10 mouse cellular contexts compared by ENCODE assay signal in the genomic region with DNA sequence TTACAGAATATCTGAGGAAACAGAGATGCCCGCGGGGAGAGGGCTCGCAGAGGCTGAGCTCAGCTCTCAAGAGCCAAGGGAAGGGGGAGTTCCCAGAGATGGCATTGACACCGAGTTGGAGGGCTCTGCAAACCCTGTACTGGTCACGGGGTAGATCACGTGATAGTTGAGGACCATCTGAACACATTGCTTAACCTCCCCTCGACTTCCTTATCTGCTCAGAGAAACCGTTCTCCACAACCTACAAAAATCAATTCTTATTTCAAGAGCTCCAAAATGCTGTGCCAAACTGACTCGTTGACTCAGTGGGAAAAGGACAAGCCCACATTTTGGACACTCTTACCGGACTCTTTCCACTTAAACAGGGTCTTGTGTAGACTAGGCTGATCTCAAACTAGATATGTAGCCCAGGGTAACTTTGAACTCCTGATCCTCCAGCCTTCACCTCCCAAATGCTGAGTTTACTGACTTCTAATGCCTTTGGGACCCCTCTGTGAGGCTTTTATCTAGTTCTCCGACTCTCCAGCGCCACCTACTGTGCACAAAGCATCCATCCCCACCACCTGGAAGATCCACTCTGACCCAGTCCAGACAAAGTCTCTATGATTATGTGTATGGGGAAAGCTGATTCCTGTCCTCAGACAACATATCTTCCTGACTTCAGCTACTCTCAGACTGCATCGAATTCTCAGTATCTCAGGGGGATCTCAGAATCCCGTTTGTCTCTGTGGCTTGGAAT. TPM values are rescaled to one million over a fixed set of nuclear protein-coding genes. Genes with fewer than 3 reads are reported as not detected.
DNase-seq lines count a peak whose midpoint lies in the region; ATAC-seq and TF ChIP-seq lines count a peak whose summit lies in the region.
"Had no signal": no experiment of that assay in that cellular context is flagged by ENCODE, and none has a peak within 500 bp of the region (broad histone marks: within the 10 kb centered on the region; RNA-seq: fewer than 3 reads in every experiment).

No protein-coding gene starts in this region.

- TF ChIP-seq CTCF in ES-Bruce4 (IDR thresholded peaks at IDR 0.05; ENCODE audit: low read depth, low read length), result peak; percentile 74

- 59% methylated on average over 14 of the region's 14 CpGs for WGBS in kidney, embryonic 16.5 days
- WGBS in midbrain, embryonic 16.5 days, result 63% methylated on average over 14 of the region's 14 CpGs

- no peak overlapping the region for H3K27ac ChIP-seq in kidney, embryonic 16.5 days (ENCODE audit: low read length)
- no peak overlapping the region for H3K27ac ChIP-seq in ES-Bruce4 (ENCODE audit: insufficient read depth, low read length)
- H3K27ac ChIP-seq in brown adipose tissue, adult 24 weeks (replicated peaks; ENCODE audit: low read depth, low read length), result 0 out of 2 replicates have a peak overlapping the region, but pooled peaks have one; percentile 21
- no peak overlapping the region for H3K27ac ChIP-seq in midbrain, embryonic 16.5 days (ENCODE audit: low read length)
- H3K27ac ChIP-seq: macrophage had no signal

- ATAC-seq in kidney, embryonic 16.5 days (ENCODE audit: low FRiP score, low TSS enrichment), result no peak
- peak; percentile 56; the same call in 1 of the 2 replicates for ATAC-seq in midbrain, embryonic 16.5 days

- H3K9ac ChIP-seq in kidney, embryonic 16.5 days (replicated peaks; ENCODE audit: low read length), result no peak overlapping the region
- no peak overlapping the region for H3K9ac ChIP-seq in ES-Bruce4 (ENCODE audit: low read depth, poor library complexity, severe bottlenecking)
- no peak overlapping the region for H3K9ac ChIP-seq in midbrain, embryonic 16.5 days (ENCODE audit: low read depth, low read length)

- H3K4me2 ChIP-seq in kidney, embryonic 16.5 days (replicated peaks; ENCODE audit: low read depth, low read length), result no peak overlapping the region
- no peak overlapping the region for H3K4me2 ChIP-seq in midbrain, embryonic 16.5 days (ENCODE audit: low read length)

- H3K27me3 ChIP-seq in kidney, embryonic 16.5 days (ENCODE audit: insufficient read depth, low read length), result no peaks in the 10 kb centered on the region
- no peaks in the 10 kb centered on the region for H3K27me3 ChIP-seq in ES-Bruce4 (ENCODE audit: control insufficient read depth, insufficient read depth, low read length, poor library complexity, severe bottlenecking)
- no peaks in the 10 kb centered on the region for H3K27me3 ChIP-seq in midbrain, embryonic 16.5 days (ENCODE audit: control insufficient read depth, insufficient read depth, low read depth, low read length)

- no peaks in the 10 kb centered on the region for H3K9me3 ChIP-seq in kidney, embryonic 16.5 days (ENCODE audit: low read length)
- H3K9me3 ChIP-seq in ES-Bruce4 (replicated peaks; ENCODE audit: control insufficient read depth, insufficient read depth, low read length, poor library complexity, severe bottlenecking), result no peaks in the 10 kb centered on the region
- H3K9me3 ChIP-seq in midbrain, embryonic 16.5 days (replicated peaks; ENCODE audit: control insufficient read depth, low read length, poor library complexity, severe bottlenecking), result no peaks in the 10 kb centered on the region

- H3K36me3 ChIP-seq in kidney, embryonic 16.5 days (ENCODE audit: insufficient read depth, low read length), result no peaks in the 10 kb centered on the region
- H3K36me3 ChIP-seq in ES-Bruce4 (ENCODE audit: control insufficient read depth, insufficient read depth, low read length, poor library complexity, severe bottlenecking), result no peaks in the 10 kb centered on the region
- no peaks in the 10 kb centered on the region for H3K36me3 ChIP-seq in midbrain, embryonic 16.5 days (ENCODE audit: control insufficient read depth, insufficient read depth, low read length)

- DNase-seq in kidney, adult 11 months, result peak; percentile 40
- peak; percentile 68 for DNase-seq in gastrocnemius, postnatal 10 days
- DNase-seq in layer of hippocampus, postnatal 25 days (ENCODE audit: extremely low spot score in 1 of 2, low spot score in 1 of 2), result peak; percentile 44 to 80
- DNase-seq in thymus, postnatal 10 days (ENCODE audit: low spot score in 2 of 2), result peak; percentile 20 to 70

- no peaks in the 10 kb centered on the region for H3K4me1 ChIP-seq in kidney, embryonic 16.5 days (ENCODE audit: insufficient read depth, low read length)
- no peaks in the 10 kb centered on the region for H3K4me1 ChIP-seq in ES-Bruce4 (ENCODE audit: control insufficient read depth, insufficient read depth, low read length)
- H3K4me1 ChIP-seq in brown adipose tissue, adult 24 weeks (ENCODE audit: control insufficient read depth, insufficient read depth, insufficient read length, low read length), result peaks cover 16% of the 10 kb centered on the region
- no peaks in the 10 kb centered on the region for H3K4me1 ChIP-seq in midbrain, embryonic 16.5 days (ENCODE audit: control insufficient read depth, insufficient read depth, low read length)

- no peak for TF ChIP-seq EP300 in ES-Bruce4 (IDR thresholded peaks at IDR 0.05; ENCODE audit: insufficient read depth, low read depth, low read length)

- H3K4me3 ChIP-seq in kidney, embryonic 16.5 days (ENCODE audit: low read length), result no peak overlapping the region
- no peak overlapping the region for H3K4me3 ChIP-seq in ES-Bruce4 (ENCODE audit: low read depth, low read length)
- H3K4me3 ChIP-seq in brown adipose tissue, adult 24 weeks (ENCODE audit: insufficient read depth, low read depth, low read length), result no peak overlapping the region
- H3K4me3 ChIP-seq in midbrain, embryonic 16.5 days (ENCODE audit: low read depth, low read length), result no peak overlapping the region
- H3K4me3 ChIP-seq: erythroblast, embryonic 14.5 days had no signal

- TF ChIP-seq POLR2A in ES-Bruce4 (IDR thresholded peaks at IDR 0.05; ENCODE audit: insufficient read depth, low read length), result no peak

RNA-seq across cellular contexts. Expression of a gene that starts 18.9 kb away (rescaled TPM):
- polyA plus RNA-seq in kidney, embryonic 16.5 days (2015; fragmentation: Nextera tagmentation; extraction: Ambion mirVana), result 0.34 and 0.63 TPM in 2 replicates
- polyA plus RNA-seq in ES-Bruce4 (2011; ENCODE audit: insufficient read depth, insufficient read length, low read depth, missing spikeins), result not detected in 2 replicates
- polyA plus RNA-seq in brown adipose tissue, adult 24 weeks (2012; ENCODE audit: insufficient read depth, insufficient read length, missing spikeins), result 1.3 and 1.9 TPM in 2 replicates
- total RNA-seq in gastrocnemius, postnatal 10 days (2021), result 1 to 10 TPM; 1.3 to 1.9 TPM
- 100 to 1,000 TPM; 217 to 233 TPM for total RNA-seq in layer of hippocampus, postnatal 25 days (2021)
- polyA plus RNA-seq in midbrain, embryonic 16.5 days (2015; fragmentation: Nextera tagmentation; extraction: Ambion mirVana), result 3.5 and 5.4 TPM in 2 replicates
- polyA plus RNA-seq: erythroblast, embryonic 14.5 days; macrophage had no signal

RNA-seq across cellular contexts. Expression of a gene that starts 23.5 kb away (rescaled TPM):
- 5.7 and 6.8 TPM in 2 replicates for polyA plus RNA-seq in kidney, embryonic 16.5 days (2015; fragmentation: Nextera tagmentation; extraction: Ambion mirVana)
- 28.6 and 33.3 TPM in 2 replicates for polyA plus RNA-seq in ES-Bruce4 (2011; ENCODE audit: insufficient read depth, insufficient read length, low read depth, missing spikeins)
- 258 and 314 TPM in 2 replicates for polyA plus RNA-seq in brown adipose tissue, adult 24 weeks (2012; ENCODE audit: insufficient read depth, insufficient read length, missing spikeins)
- 10 to 100 TPM; 29.6 to 48.0 TPM for total RNA-seq in gastrocnemius, postnatal 10 days (2021)
- total RNA-seq in layer of hippocampus, postnatal 25 days (2021), result 10 to 100 TPM; 22.8 to 24.0 TPM
- 21.7 and 22.4 TPM in 2 replicates for polyA plus RNA-seq in midbrain, embryonic 16.5 days (2015; fragmentation: Nextera tagmentation; extraction: Ambion mirVana)
